8 mouse cellular contexts compared by ENCODE assay signal in the genomic region with DNA sequence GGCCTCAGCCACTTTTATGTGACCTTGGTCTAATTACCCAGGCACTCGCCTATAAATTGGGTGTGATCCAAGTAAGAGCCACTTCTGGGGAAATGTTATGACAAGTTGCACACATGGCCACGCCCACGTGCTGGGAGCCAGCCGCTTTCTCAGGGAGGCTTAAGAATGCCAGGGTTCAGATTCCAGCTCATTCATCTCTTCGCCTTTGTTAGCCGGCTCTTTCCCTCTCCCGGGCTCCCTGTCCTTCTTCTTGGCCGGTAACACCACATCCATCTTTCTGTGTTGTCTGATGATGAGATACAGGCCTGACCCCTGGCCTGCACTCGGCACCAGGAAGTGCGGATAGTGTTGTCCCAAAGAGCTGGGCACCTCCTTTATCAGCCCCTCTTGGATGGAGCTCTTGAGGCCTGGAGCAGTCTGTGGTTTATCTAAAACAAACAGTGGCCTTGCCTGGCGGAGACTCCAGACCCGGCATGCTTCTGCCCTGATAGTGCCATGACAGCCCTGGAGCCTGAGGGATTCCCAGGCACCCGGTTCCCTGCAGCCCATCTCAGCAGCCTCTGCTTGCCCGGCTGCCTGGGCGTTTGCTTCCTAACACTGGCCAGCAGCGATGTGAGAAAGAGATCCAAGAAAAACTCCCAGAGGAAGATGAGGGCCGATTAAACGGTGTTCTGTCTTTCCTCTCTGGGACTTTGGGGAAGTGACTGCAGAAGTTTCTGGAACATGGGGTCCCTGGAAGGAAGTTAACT.
DNase-seq lines count a peak whose midpoint lies in the region; ATAC-seq and TF ChIP-seq lines count a peak whose summit lies in the region.

No protein-coding gene starts in this region.

- no peak for TF ChIP-seq POLR2A in embryonic fibroblast, embryonic 13.5 days (IDR thresholded peaks at IDR 0.05; ENCODE audit: low read depth, low read length)

- H3K36me3 ChIP-seq in heart, embryonic 12.5 days, result peaks cover 43% of the 10 kb centered on the region
- H3K36me3 ChIP-seq in kidney, embryonic 15.5 days, result peaks cover 46% of the 10 kb centered on the region
- peaks cover 3% of the 10 kb centered on the region; the same call in 1 of the 2 replicates for H3K36me3 ChIP-seq in lung, embryonic 15.5 days

- ATAC-seq in heart, embryonic 12.5 days (ENCODE audit: insufficient number of reproducible peaks, low FRiP score), result peak; percentile 86
- peak; percentile 69 for ATAC-seq in kidney, embryonic 15.5 days (replicated peaks; ENCODE audit: low FRiP score)
- ATAC-seq in lung, embryonic 15.5 days (ENCODE audit: borderline replicate concordance, extremely low read depth, low FRiP score, low TSS enrichment), result peak; percentile 90

- H3K4me1 ChIP-seq in embryonic fibroblast, embryonic 13.5 days (ENCODE audit: control insufficient read depth, insufficient read depth, low read length), result peaks cover 17% of the 10 kb centered on the region
- H3K4me1 ChIP-seq in heart, embryonic 12.5 days (replicated peaks), result peaks cover 65% of the 10 kb centered on the region
- H3K4me1 ChIP-seq in kidney, embryonic 15.5 days, result peaks cover 62% of the 10 kb centered on the region
- H3K4me1 ChIP-seq in lung, embryonic 15.5 days, result peaks cover 60% of the 10 kb centered on the region

- no peaks in the 10 kb centered on the region for H3K27me3 ChIP-seq in heart, embryonic 12.5 days (replicated peaks)
- no peaks in the 10 kb centered on the region for H3K27me3 ChIP-seq in kidney, embryonic 15.5 days
- H3K27me3 ChIP-seq in lung, embryonic 15.5 days, result peaks cover 36% of the 10 kb centered on the region

- H3K9me3 ChIP-seq in heart, embryonic 12.5 days (replicated peaks), result no peaks in the 10 kb centered on the region
- 0 out of 2 replicates have a peak, but pooled peaks cover 3% of the 10 kb centered on the region for H3K9me3 ChIP-seq in kidney, embryonic 15.5 days (replicated peaks)
- H3K9me3 ChIP-seq in lung, embryonic 15.5 days, result no peaks in the 10 kb centered on the region

- peak overlapping the region; percentile 86 for H3K27ac ChIP-seq in embryonic fibroblast, embryonic 13.5 days (ENCODE audit: insufficient read depth, low read length)
- peak overlapping the region; percentile 90 for H3K27ac ChIP-seq in heart, embryonic 12.5 days (ENCODE audit: poor library complexity, severe bottlenecking)
- peak overlapping the region; percentile 90 for H3K27ac ChIP-seq in kidney, embryonic 15.5 days
- H3K27ac ChIP-seq in lung, embryonic 15.5 days, result peak overlapping the region; percentile 91

- 0 out of 2 replicates have a peak overlapping the region, but pooled peaks have one; percentile 21 for H3K9ac ChIP-seq in heart, embryonic 12.5 days
- H3K9ac ChIP-seq in kidney, embryonic 15.5 days, result no peak overlapping the region
- 0 out of 2 replicates have a peak overlapping the region, but pooled peaks have one; percentile 2 for H3K9ac ChIP-seq in lung, embryonic 15.5 days

- peak overlapping the region; percentile 56 for H3K4me2 ChIP-seq in heart, embryonic 12.5 days
- H3K4me2 ChIP-seq in kidney, embryonic 15.5 days, result peak overlapping the region; percentile 37
- peak overlapping the region; percentile 40 for H3K4me2 ChIP-seq in lung, embryonic 15.5 days

- no peak overlapping the region for H3K4me3 ChIP-seq in embryonic fibroblast, embryonic 13.5 days (ENCODE audit: insufficient read depth, low read length)
- no peak overlapping the region for H3K4me3 ChIP-seq in heart, embryonic 12.5 days
- H3K4me3 ChIP-seq in kidney, embryonic 15.5 days (replicated peaks), result 0 out of 2 replicates have a peak overlapping the region, but pooled peaks have one; percentile 4
- no peak overlapping the region for H3K4me3 ChIP-seq in lung, embryonic 15.5 days

- TF ChIP-seq CTCF in embryonic fibroblast, embryonic 13.5 days (IDR thresholded peaks at IDR 0.05; ENCODE audit: borderline replicate concordance, insufficient read depth, low read length), result no peak

- DNase-seq in frontal cortex, postnatal 36 days (ENCODE audit: low spot score in 2 of 2), result peak; percentile 30 to 40
- DNase-seq in frontal cortex, postnatal 25 days (ENCODE audit: low spot score in 2 of 2), result no peak
- peak; percentile 81 for DNase-seq in ovary, postnatal 36 days (ENCODE audit: low spot score)
- no peak for DNase-seq in cerebellum, adult 11-12 months

- 2% methylated on average over 18 of the region's 18 CpGs for WGBS in heart, embryonic 12.5 days
- 12% methylated on average over 18 of the region's 18 CpGs for WGBS in kidney, embryonic 15.5 days
- 4% methylated on average over 18 of the region's 18 CpGs for WGBS in lung, embryonic 15.5 days

Comparison
In these comparisons a context has a peak if more than half of its experiments do, and no peak if none do; other contexts are left out.
1. DNase-seq: peak in frontal cortex, postnatal 36 days (2 of 2) and ovary, postnatal 36 days (single experiment); none in frontal cortex, postnatal 25 days (0 of 2) and cerebellum, adult 11-12 months (single experiment).
2. Peak in every context shown above with its lines, with median percentiles within 50 percentile points of each other: H3K27ac ChIP-seq, ATAC-seq and H3K4me2 ChIP-seq.